Mouse (Mus musculus) liver, postnatal 0 days (tissue): ENCODE data around the gene Btg2. TPM values are rescaled to one million over a fixed set of nuclear protein-coding genes. Genes with fewer than 3 reads are reported as not detected.

ENCODE experiments used
- ATAC-seq: fragments of 200-750 bp; cut with Nextera tagmentation; 2 replicates; pipeline ENCODE4 v1.8.0; 2017; ENCODE audit warnings: mild to moderate bottlenecking, moderate library complexity
- DNase-seq: peaks from one replicate; pipeline ENCODE4 v3.0.0-alpha.2; 2016
- H3K27ac ChIP-seq: fragments of 300-500 bp; sonication (generic); 2 replicates; pipeline ENCODE4 v1.5.1; 2014; ENCODE audit warnings: antibody characterized with exemption, moderate library complexity, mild to moderate bottlenecking, low read depth
- H3K27me3 ChIP-seq: fragments of 300-500 bp; sonication (generic); 2 replicates; pipeline ENCODE4 v1.6.1; 2014; ENCODE audit warnings: low read length, control low read depth, mixed read lengths; ENCODE audit not compliant: insufficient read depth
- H3K36me3 ChIP-seq: fragments of 300-500 bp; sonication (generic); replicated peaks from 2 replicates; pipeline ENCODE4 v1.6.1; 2014; ENCODE audit warnings: mild to moderate bottlenecking, control low read depth, low read length, moderate library complexity, mixed read lengths; ENCODE audit not compliant: insufficient read depth
- H3K4me1 ChIP-seq: fragments of 300-500 bp; sonication (generic); 2 replicates; pipeline ENCODE4 v1.6.1; 2014; ENCODE audit warnings: antibody characterized with exemption, mild to moderate bottlenecking, control low read depth; ENCODE audit not compliant: insufficient read depth
- H3K4me2 ChIP-seq: fragments of 300-500 bp; sonication (generic); 2 replicates; pipeline ENCODE4 v1.6.1; 2014; ENCODE audit warnings: low read depth, mild to moderate bottlenecking, low read length, moderate library complexity, mixed read lengths
- H3K4me3 ChIP-seq: fragments of 300-500 bp; sonication (generic); 2 replicates; pipeline ENCODE4 v1.5.1; 2014; ENCODE audit warnings: low read depth, low read length
- H3K9ac ChIP-seq: fragments of 300-500 bp; sonication (generic); replicated peaks from 2 replicates; pipeline ENCODE4 v1.6.1; 2014; ENCODE audit warnings: mild to moderate bottlenecking, moderate library complexity
- H3K9me3 ChIP-seq: fragments of 300-500 bp; sonication (generic); 2 replicates; pipeline ENCODE4 v1.6.1; 2016; ENCODE audit warnings: mild to moderate bottlenecking, control low read depth, low read length, mixed read lengths
- CTCF ChIP-seq: sonication (generic); IDR thresholded peaks from 2 replicates; pipeline ENCODE4 v1.5.1; 2016; ENCODE audit warnings: antibody characterized with exemption, low read depth
- EP300 ChIP-seq: IDR thresholded peaks from 2 replicates; pipeline ENCODE4 v1.6.1; 2016; ENCODE audit warnings: antibody characterized with exemption, low read depth, mild to moderate bottlenecking
- WGBS: fragments of 180-500 bp; shearing (Covaris S2); extraction: QIAGEN DNeasy Blood & Tissue Kit; methylation state at CpG from one replicate; pipeline ENCODE4 v1.1.7; 2014; ENCODE audit not compliant: insufficient replicate concordance; 5-methylcytosine and 5-hydroxymethylcytosine counted together
- polyA plus RNA-seq: library from polyadenylated mRNA; unstranded; fragments of >200 nt; fragmentation: Nextera tagmentation; extraction: Ambion mirVana; gene quantifications from 2 replicates; pipeline ENCODE4 v1.2.1, GENCODE M21; 2015

Gene Btg2
- polyA plus RNA-seq, 1 experiment from 2014 or later, result 62.6 TPM

- Histone ChIP-seq H3K9ac (peak overlapping the region; percentile 2), H3K27me3 (no peaks in the 10 kb centered on the region), H3K9me3 (no peaks in the 10 kb centered on the region), H3K4me1 (peaks cover 68% of the 10 kb centered on the region), H3K4me2 (0 out of 2 replicates have a peak overlapping the region, but pooled peaks have one; percentile 10), H3K27ac (peak overlapping the region; percentile 75), H3K36me3 (peaks cover 11% of the 10 kb centered on the region), H3K4me3 (no peak overlapping the region)
- 72% methylated on average over 8 of the region's 8 CpGs for WGBS
- DNase-seq (no peak), ATAC-seq (no peak)
- TF ChIP-seq EP300 (no peak), CTCF (no peak)
Measured at GRCm38 (mm10) chr1:134070099-134070669, 8.7 kb downstream of the Btg2 start.

GRCm38 (mm10) chr1:134067143-134067619 is 11.7 kb downstream of the Btg2 start:
- Histone ChIP-seq H3K36me3 (no peaks in the 10 kb centered on the region), H3K9ac (0 out of 2 replicates have a peak overlapping the region, but pooled peaks have one; percentile 1), H3K27me3 (0 out of 2 replicates have a peak, but pooled peaks cover 2% of the 10 kb centered on the region), H3K4me1 (peaks cover 76% of the 10 kb centered on the region), H3K27ac (peak overlapping the region; percentile 96), H3K9me3 (no peaks in the 10 kb centered on the region), H3K4me3 (no peak overlapping the region), H3K4me2 (peak overlapping the region; percentile 0; the same call in 1 of the 2 replicates)
- TF ChIP-seq CTCF (no peak), EP300 (peak; percentile 42; the same call in 1 of the 2 replicates)
- WGBS, result 9% methylated on average over 8 of the region's 8 CpGs
- peak; percentile 59 for DNase-seq
- no peak for ATAC-seq

- Histone ChIP-seq H3K9ac (0 out of 2 replicates have a peak overlapping the region, but pooled peaks have one; percentile 1), H3K4me3 (no peak overlapping the region), H3K36me3 (no peaks in the 10 kb centered on the region), H3K27me3 (0 out of 2 replicates have a peak, but pooled peaks cover 2% of the 10 kb centered on the region), H3K9me3 (no peaks in the 10 kb centered on the region), H3K4me1 (peaks cover 76% of the 10 kb centered on the region), H3K4me2 (peak overlapping the region; percentile 0; the same call in 1 of the 2 replicates), H3K27ac (peak overlapping the region; percentile 96)
- no peak for TF ChIP-seq CTCF
- no peak; the same call in 1 of the 2 replicates for TF ChIP-seq EP300
- ATAC-seq, result no peak
- 46% methylated on average over 3 of the region's 3 CpGs for WGBS
- DNase-seq, result no peak
Measured at GRCm38 (mm10) chr1:134066554-134066953, 12.4 kb downstream of the Btg2 start.

GRCm38 (mm10) chr1:134065241-134065809 is 13.6 kb downstream of the Btg2 start:
- peak; percentile 55 for DNase-seq
- H3K4me2 ChIP-seq, result 0 out of 2 replicates have a peak overlapping the region, but pooled peaks have one; percentile 24
- no peak for TF ChIP-seq CTCF
- peak; percentile 72 for TF ChIP-seq EP300

DNA sequence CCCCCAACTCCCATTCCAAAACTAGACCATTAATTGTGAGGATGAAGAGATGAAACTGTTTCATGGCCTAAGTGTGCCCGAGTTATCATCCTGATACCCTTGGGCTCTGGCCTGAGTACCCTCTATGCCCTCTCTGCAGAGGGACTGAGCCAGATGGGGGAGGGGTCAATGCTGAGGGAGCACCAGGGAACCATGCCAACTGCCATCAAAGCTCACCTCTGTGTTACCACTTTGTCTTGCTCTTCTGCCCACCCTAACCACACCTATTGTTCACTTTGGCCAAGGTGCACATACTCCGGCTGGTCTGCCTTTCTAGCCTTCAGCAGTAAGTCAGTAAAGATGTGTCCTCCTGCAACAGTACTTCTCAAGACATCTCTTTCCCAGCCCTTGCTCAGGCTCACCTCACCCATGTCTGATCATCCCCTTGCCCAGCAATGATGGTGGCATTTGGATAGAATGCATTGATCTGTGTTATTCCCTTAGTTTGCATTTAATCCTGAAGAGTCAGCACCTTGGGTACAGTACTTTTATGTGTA is 14.6 kb downstream of the Btg2 start:
- ATAC-seq, result no peak
- Histone ChIP-seq H3K4me3 (no peak overlapping the region), H3K9ac (peak overlapping the region; percentile 66; the same call in 1 of the 2 replicates), H3K9me3 (no peaks in the 10 kb centered on the region), H3K27ac (peak overlapping the region; percentile 96), H3K4me1 (peaks cover 76% of the 10 kb centered on the region), H3K27me3 (0 out of 2 replicates have a peak, but pooled peaks cover 2% of the 10 kb centered on the region), H3K36me3 (no peaks in the 10 kb centered on the region), H3K4me2 (peak overlapping the region; percentile 58; the same call in 1 of the 2 replicates)
- TF ChIP-seq CTCF (no peak), EP300 (no peak)
- 88% methylated on average over 2 of the region's 2 CpGs for WGBS
- no peak for DNase-seq

More at GRCm38 (mm10) chr1:134065241-134065809, 13.6 kb downstream of the Btg2 start:
- peak; percentile 84 for ATAC-seq
- Histone ChIP-seq H3K27me3 (0 out of 2 replicates have a peak, but pooled peaks cover 2% of the 10 kb centered on the region), H3K9ac (no peak overlapping the region; the same call in 1 of the 2 replicates), H3K27ac (peak overlapping the region; percentile 96), H3K9me3 (no peaks in the 10 kb centered on the region), H3K4me3 (no peak overlapping the region), H3K36me3 (no peaks in the 10 kb centered on the region), H3K4me1 (peaks cover 76% of the 10 kb centered on the region)
- 14% methylated on average over 4 of the region's 4 CpGs for WGBS

DNA sequence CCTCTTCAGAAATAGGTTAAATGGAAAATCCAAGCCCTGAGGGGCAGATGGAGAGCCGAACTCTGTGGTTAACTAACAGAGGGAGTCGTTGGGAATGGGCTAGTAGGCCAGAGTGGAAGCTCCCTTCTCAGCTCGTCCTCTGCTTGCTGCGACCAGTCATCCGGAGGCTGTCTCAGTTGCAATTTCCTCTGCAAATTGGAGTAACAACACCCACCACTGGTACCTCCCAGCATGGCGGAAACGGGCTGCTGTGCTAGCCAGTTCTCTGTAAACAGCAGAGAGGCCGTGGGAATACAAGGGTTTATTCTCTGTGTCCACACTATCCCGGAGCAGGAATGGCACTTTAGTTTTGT is 15.2 kb downstream of the Btg2 start:
- TF ChIP-seq CTCF, result no peak
- no peak for TF ChIP-seq EP300
- peak overlapping the region; percentile 58 for H3K4me2 ChIP-seq
- no peaks in the 10 kb centered on the region for H3K36me3 ChIP-seq
- peak; percentile 53 for DNase-seq
- no peaks in the 10 kb centered on the region for H3K9me3 ChIP-seq
- H3K27ac ChIP-seq, result peak overlapping the region; percentile 96
- 0 out of 2 replicates have a peak, but pooled peaks cover 2% of the 10 kb centered on the region for H3K27me3 ChIP-seq
- peaks cover 80% of the 10 kb centered on the region for H3K4me1 ChIP-seq
- ATAC-seq, result no peak
- H3K9ac ChIP-seq, result peak overlapping the region; percentile 66
- 18% methylated on average over 9 of the region's 9 CpGs for WGBS
- peak overlapping the region; percentile 19 for H3K4me3 ChIP-seq
